Mouse (Mus musculus): Measurements from ENCODE around the gene Olfr172. TPM values are rescaled to one million over a fixed set of nuclear protein-coding genes. Genes with fewer than 3 reads are reported as not detected.

Gene Olfr172
- polyA plus RNA-seq, 1 experiment from 2014 or later, result not detected

Small RNA genes lying within 50 kb of the gene (microRNA-seq; reads per million reads assigned to microRNA genes)
- gene Gm27564 (ENCODE audit: borderline number of aligned reads), result not detected

Other genes starting within 250 kb of the Olfr172 start
- 17.1 and 17.7 TPM in 2 replicates for gene St3gal6, start 238.9 kb downstream of the Olfr172 start, polyA plus RNA-seq (2014; fragmentation: Nextera tagmentation; extraction: Ambion mirVana)
- gene Gm813, start 146.2 kb downstream of the Olfr172 start, polyA plus RNA-seq (2014; fragmentation: Nextera tagmentation; extraction: Ambion mirVana), result not detected in 2 replicates
- not detected in 2 replicates for gene E330017A01Rik, start 124.4 kb downstream of the Olfr172 start, polyA plus RNA-seq (2014; fragmentation: Nextera tagmentation; extraction: Ambion mirVana)
- 45.7 and 67.7 TPM in 2 replicates for gene Cpox, start 92.9 kb downstream of the Olfr172 start, polyA plus RNA-seq (2014; fragmentation: Nextera tagmentation; extraction: Ambion mirVana)
- gene Gpr15, start 44.1 kb downstream of the Olfr172 start, polyA plus RNA-seq (2014; fragmentation: Nextera tagmentation; extraction: Ambion mirVana), result not detected in 2 replicates
- gene Cldnd1, start 35.3 kb downstream of the Olfr172 start, polyA plus RNA-seq (2014; fragmentation: Nextera tagmentation; extraction: Ambion mirVana), result 113 and 122 TPM in 2 replicates
- not detected in 2 replicates for gene Olfr173, start 37.1 kb upstream of the Olfr172 start, polyA plus RNA-seq (2014; fragmentation: Nextera tagmentation; extraction: Ambion mirVana)
- gene Olfr175-ps1, start 63.6 kb upstream of the Olfr172 start, polyA plus RNA-seq (2014; fragmentation: Nextera tagmentation; extraction: Ambion mirVana), result not detected in 2 replicates
- not detected in 2 replicates for gene Olfr177, start 111.6 kb upstream of the Olfr172 start, polyA plus RNA-seq (2014; fragmentation: Nextera tagmentation; extraction: Ambion mirVana)
- not detected in 2 replicates for gene Olfr178, start 128.9 kb upstream of the Olfr172 start, polyA plus RNA-seq (2014; fragmentation: Nextera tagmentation; extraction: Ambion mirVana)
- gene Olfr181, start 165.6 kb upstream of the Olfr172 start, polyA plus RNA-seq (2014; fragmentation: Nextera tagmentation; extraction: Ambion mirVana), result not detected in 2 replicates
- gene Olfr180, start 166.2 kb upstream of the Olfr172 start, polyA plus RNA-seq (2014; fragmentation: Nextera tagmentation; extraction: Ambion mirVana), result not detected in 2 replicates
- gene Olfr183, start 232.2 kb upstream of the Olfr172 start, polyA plus RNA-seq (2014; fragmentation: Nextera tagmentation; extraction: Ambion mirVana), result not detected in 2 replicates